Mouse (Mus musculus) limb, embryonic 14.5 days (tissue): ENCODE data around the gene Eno3. TPM values are rescaled to one million over a fixed set of nuclear protein-coding genes. Genes with fewer than 3 reads are reported as not detected.
A peak's percentile ranks its signal among the peaks of the same experiment; 100 is the strongest.

Experiments
- ATAC-seq: fragments of 200-750 bp; cut with Nextera tagmentation; 2 replicates; pipeline ENCODE4 v1.8.0; 2017; ENCODE audit warnings: low read depth, moderate number of reproducible peaks, moderate TSS enrichment; ENCODE audit not compliant: low FRiP score
- DNase-seq: peaks from one replicate; pipeline ENCODE4 v3.0.0-alpha.2; 2015; ENCODE audit warnings: low spot score
- H3K27ac ChIP-seq: fragments of 300-500 bp; sonication (generic); replicated peaks from 2 replicates; pipeline ENCODE4 v1.5.1; 2014; ENCODE audit warnings: low read depth, mild to moderate bottlenecking, low read length, moderate library complexity, mixed read lengths
- H3K27me3 ChIP-seq: fragments of 300-500 bp; sonication (generic); 2 replicates; pipeline ENCODE4 v1.6.1; 2014; ENCODE audit warnings: low read length, mixed read lengths; ENCODE audit not compliant: control insufficient read depth, insufficient read depth
- H3K36me3 ChIP-seq: fragments of 300-500 bp; sonication (generic); 2 replicates; pipeline ENCODE4 v1.6.1; 2014; ENCODE audit warnings: mild to moderate bottlenecking, low read length, moderate library complexity, mixed read lengths; ENCODE audit not compliant: control insufficient read depth, insufficient read depth
- H3K4me1 ChIP-seq: fragments of 300-500 bp; sonication (generic); 2 replicates; pipeline ENCODE4 v1.6.1; 2014; ENCODE audit warnings: antibody characterized with exemption, low read length, mixed read lengths; ENCODE audit not compliant: control insufficient read depth, insufficient read depth
- H3K4me2 ChIP-seq: fragments of 300-500 bp; sonication (generic); replicated peaks from 2 replicates; pipeline ENCODE4 v1.6.1; 2014; ENCODE audit warnings: low read depth, mild to moderate bottlenecking, low read length, moderate library complexity; ENCODE audit not compliant: severe bottlenecking
- H3K4me3 ChIP-seq: fragments of 300-500 bp; sonication (generic); replicated peaks from 2 replicates; pipeline ENCODE4 v1.5.1; 2014; ENCODE audit warnings: low read length
- H3K9ac ChIP-seq: fragments of 300-500 bp; sonication (generic); 2 replicates; pipeline ENCODE4 v1.6.1; 2014; ENCODE audit warnings: mild to moderate bottlenecking, low read depth, low read length, moderate library complexity; ENCODE audit not compliant: severe bottlenecking
- H3K9me3 ChIP-seq: fragments of 300-500 bp; sonication (generic); 2 replicates; pipeline ENCODE4 v1.6.1; 2016; ENCODE audit warnings: low read length; ENCODE audit not compliant: control insufficient read depth
- POLR2A ChIP-seq: fragments of 200-500 bp; IDR thresholded peaks from 2 replicates; pipeline ENCODE4 v1.8.0; 2012; ENCODE audit warnings: inconsistent platforms, mild to moderate bottlenecking, moderate library complexity, borderline replicate concordance; ENCODE audit not compliant: insufficient read depth, insufficient read length; ENCODE audit errors: extremely low read depth
- WGBS: fragments of 180-500 bp; shearing (Covaris S2); extraction: QIAGEN DNeasy Blood & Tissue Kit; methylation state at CpG from one replicate; pipeline ENCODE4 v1.1.7; 2014; 5-methylcytosine and 5-hydroxymethylcytosine counted together
- polyA plus RNA-seq, 2 experiments: library from polyadenylated mRNA; depleted of rRNA in 1 of 2; stranded (reverse) in 1 of 2; unstranded in 1 of 2; fragments of >200 nt; fragmentation: Nextera tagmentation in 1 of 2; extraction: Ambion mirVana in 1 of 2; gene quantifications; 2 replicates each; pipeline versions ENCODE4 v1.2.1 to v1.2.3; 2012 to 2014

The Eno3 gene
- polyA plus RNA-seq, 2 experiments: 84.6 to 89.9 TPM

- 0 out of 2 replicates have a peak overlapping the region, but pooled peaks have one; percentile 2 for H3K9ac ChIP-seq
- WGBS: 83% methylated on average over 5 of the region's 5 CpGs
- no peak overlapping the region for H3K4me3 ChIP-seq
- peaks cover 55% of the 10 kb centered on the region for H3K36me3 ChIP-seq
- ATAC-seq (no peak), DNase-seq (no peak)
- H3K4me1 ChIP-seq: peaks cover 5% of the 10 kb centered on the region; the same call in 1 of the 2 replicates
- no peaks in the 10 kb centered on the region for H3K9me3 ChIP-seq
- no peak overlapping the region for H3K27ac ChIP-seq
- H3K27me3 ChIP-seq: no peaks in the 10 kb centered on the region
- TF ChIP-seq POLR2A: no peak
- no peak overlapping the region for H3K4me2 ChIP-seq
Observed at GRCm38 (mm10) chr11:70683640-70684039, 26.6 kb downstream of the Eno3 start.

GRCm38 (mm10) chr11:70686901-70687566 is 30.0 kb downstream of the Eno3 start:
- ATAC-seq: peak; percentile 72
- peak overlapping the region; percentile 75 for H3K4me3 ChIP-seq

GRCm38 (mm10) chr11:70687601-70688199 is 30.7 kb downstream of the Eno3 start, which contains the start of gene Camta2:
TSS of gene Camta2 (minus strand) at chr11:70688105.
- Histone ChIP-seq H3K27me3 (no peaks in the 10 kb centered on the region), H3K4me1 (peaks cover 9% of the 10 kb centered on the region), H3K9me3 (no peaks in the 10 kb centered on the region), H3K4me2 (peak within 1 kb of the TSS; percentile 79), H3K4me3 (peak within 1 kb of the TSS; percentile 75), H3K27ac (peak within 1 kb of the TSS; percentile 79), H3K9ac (peak within 1 kb of the TSS; percentile 77), H3K36me3 (peaks cover 29% of the 10 kb centered on the region)
- 0 out of 2 replicates have a peak, but pooled peaks have one; percentile 37 for TF ChIP-seq POLR2A
- ATAC-seq (peak; percentile 81), DNase-seq (peak; percentile 69)
- 1% methylated on average over 46 of the region's 55 CpGs for WGBS

More at GRCm38 (mm10) chr11:70686901-70687566, 30.0 kb downstream of the Eno3 start:
- Histone ChIP-seq H3K9me3 (no peaks in the 10 kb centered on the region), H3K4me1 (peaks cover 9% of the 10 kb centered on the region), H3K4me2 (peak overlapping the region; percentile 79), H3K27me3 (no peaks in the 10 kb centered on the region), H3K27ac (peak overlapping the region; percentile 79), H3K36me3 (peaks cover 31% of the 10 kb centered on the region), H3K9ac (peak overlapping the region; percentile 77)
- WGBS: 2% methylated on average over 15 of the region's 16 CpGs
- TF ChIP-seq POLR2A: no peak
- no peak for DNase-seq

GRCm38 (mm10) chr11:70688372-70688771 is 31.4 kb downstream of the Eno3 start:
- H3K4me3 ChIP-seq: peak overlapping the region; percentile 75
- 11% methylated on average over 8 of the region's 8 CpGs for WGBS
- H3K27me3 ChIP-seq: no peaks in the 10 kb centered on the region
- peaks cover 23% of the 10 kb centered on the region for H3K36me3 ChIP-seq
- DNase-seq (no peak), ATAC-seq (no peak)
- H3K4me2 ChIP-seq: peak overlapping the region; percentile 79
- peak overlapping the region; percentile 77 for H3K9ac ChIP-seq
- no peak for TF ChIP-seq POLR2A
- H3K9me3 ChIP-seq: no peaks in the 10 kb centered on the region
- peaks cover 9% of the 10 kb centered on the region for H3K4me1 ChIP-seq
- H3K27ac ChIP-seq: peak overlapping the region; percentile 79

- H3K4me2 ChIP-seq: no peak overlapping the region
- ATAC-seq: no peak
- no peak overlapping the region for H3K9ac ChIP-seq
- H3K9me3 ChIP-seq: no peaks in the 10 kb centered on the region
- peaks cover 13% of the 10 kb centered on the region; the same call in 1 of the 2 replicates for H3K36me3 ChIP-seq
- no peak for TF ChIP-seq POLR2A
- H3K4me1 ChIP-seq: peaks cover 9% of the 10 kb centered on the region
- WGBS: 57% methylated on average over 4 of the region's 4 CpGs
- H3K27ac ChIP-seq: no peak overlapping the region
- H3K4me3 ChIP-seq: no peak overlapping the region
- no peaks in the 10 kb centered on the region for H3K27me3 ChIP-seq
- DNase-seq: no peak
Observed at GRCm38 (mm10) chr11:70689578-70689977, 32.6 kb downstream of the Eno3 start.
